Mouse (Mus musculus) urinary bladder, postnatal 25 days (tissue): ENCODE measurements at regions not wholly inside any gene's neighbourhood (a gene's known extent, or its start where the extent isn't known, plus 50 kb on each side); places are given as distances from the start of the nearest gene placed in this dataset.

ENCODE experiments used
- DNase-seq: peaks from one replicate; pipeline ENCODE4 v3.0.0; 2022; ENCODE audit warnings: low spot score

DNA sequence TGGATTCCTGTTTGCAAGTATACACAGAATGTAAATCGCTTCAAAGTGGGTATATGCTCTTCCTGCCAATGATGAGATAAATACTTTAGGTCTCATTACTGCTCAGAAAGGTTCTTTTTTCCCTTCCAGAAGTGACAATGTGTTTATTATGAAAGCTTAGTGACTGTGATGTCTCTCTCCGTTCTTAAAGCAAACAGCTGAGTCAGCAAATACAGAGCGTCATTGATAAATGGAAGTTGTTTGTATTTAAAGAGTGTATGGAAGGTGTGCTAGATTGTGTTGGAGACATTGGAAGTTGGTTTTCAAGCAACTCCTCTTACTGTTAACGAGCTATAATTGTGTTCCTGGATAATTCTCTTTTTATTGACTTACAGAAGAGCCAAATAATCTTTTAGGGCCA, 408.0 kb downstream of the Prr30 start:
- DNase-seq: no peak

DNA sequence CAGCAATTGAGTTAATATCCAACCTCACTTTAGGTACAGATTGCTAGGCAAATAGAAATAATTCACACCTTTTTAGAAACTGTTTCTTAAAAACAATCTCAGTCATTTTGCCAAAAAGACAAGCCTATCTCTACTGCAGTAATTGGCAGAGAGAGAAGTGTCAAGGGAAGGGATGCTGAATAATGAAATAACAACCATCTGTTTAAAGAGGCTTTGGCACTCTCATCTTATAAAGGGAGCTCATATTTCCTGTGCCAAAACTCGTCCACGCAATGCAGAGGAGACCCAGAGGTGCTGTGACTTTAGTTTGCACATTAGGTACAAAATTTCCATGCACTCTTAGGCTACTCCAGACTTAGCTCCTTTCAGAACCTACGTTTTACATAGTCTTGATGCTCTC, 418.2 kb downstream of the Prr30 start:
- DNase-seq: no peak

- DNase-seq: no peak
Measured at GRCm38 (mm10) chr14:100753951-100754350, 446.2 kb downstream of the Prr30 start.

DNA sequence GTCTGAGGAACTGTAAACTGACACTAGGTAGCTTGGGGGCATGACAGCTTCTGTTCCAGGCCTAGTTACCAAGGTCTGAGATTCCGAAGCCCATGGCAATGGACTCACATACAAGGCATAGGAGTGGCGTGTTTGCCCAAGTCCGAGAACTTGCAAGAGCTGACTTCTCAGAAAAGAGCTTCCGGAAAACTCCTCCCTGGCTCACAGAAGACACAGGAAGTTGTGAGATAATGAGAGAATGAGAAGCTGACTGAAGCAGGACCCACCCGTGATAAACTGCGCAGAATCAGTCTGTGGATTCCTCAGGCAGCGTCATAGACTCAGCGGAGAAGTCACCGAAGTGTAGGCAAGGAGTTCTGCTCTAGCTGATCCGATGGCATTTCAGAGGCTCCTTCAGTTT, 447.4 kb downstream of the Prr30 start:
- no peak for DNase-seq

DNA sequence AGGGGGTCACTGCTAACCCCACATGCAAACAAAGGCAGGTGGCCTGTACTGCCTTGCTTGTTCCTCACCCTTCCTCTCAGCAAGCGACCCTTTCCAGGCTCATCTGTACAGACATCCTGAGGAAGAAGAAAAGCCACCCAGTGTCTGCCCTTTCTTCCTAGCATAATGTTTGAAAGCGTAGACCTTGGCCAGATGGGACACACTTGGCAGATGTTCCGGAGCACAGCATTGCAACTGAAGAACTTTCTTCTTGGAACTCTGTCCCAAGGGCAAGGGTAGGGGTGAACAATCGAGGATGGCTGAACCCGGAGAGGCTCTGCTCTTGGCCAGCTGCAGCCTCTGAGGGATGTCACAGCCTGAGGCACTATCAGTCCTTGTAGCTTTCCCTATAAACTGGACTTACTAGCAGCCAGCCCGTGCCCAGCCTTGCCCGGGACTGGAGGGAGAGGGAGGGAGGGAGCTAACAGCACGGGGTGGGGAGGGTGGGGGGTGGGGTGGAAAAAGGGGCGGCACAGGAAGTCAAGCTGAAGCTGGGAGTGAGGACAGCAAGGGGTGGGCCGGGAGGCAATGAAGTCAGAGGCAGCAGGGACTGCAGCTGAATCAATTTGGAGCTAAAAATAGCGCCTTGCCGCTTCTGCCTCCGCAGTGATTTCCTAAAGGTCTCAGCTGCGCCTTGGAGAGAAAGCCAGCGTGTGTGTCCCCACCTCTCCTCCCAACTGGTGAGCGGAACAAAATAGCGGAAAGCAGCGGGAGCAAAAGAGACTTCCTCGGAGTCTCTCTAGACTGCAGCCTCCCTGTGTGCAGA, 450.2 kb downstream of the Prr30 start:
- peak; percentile 6 for DNase-seq

DNA sequence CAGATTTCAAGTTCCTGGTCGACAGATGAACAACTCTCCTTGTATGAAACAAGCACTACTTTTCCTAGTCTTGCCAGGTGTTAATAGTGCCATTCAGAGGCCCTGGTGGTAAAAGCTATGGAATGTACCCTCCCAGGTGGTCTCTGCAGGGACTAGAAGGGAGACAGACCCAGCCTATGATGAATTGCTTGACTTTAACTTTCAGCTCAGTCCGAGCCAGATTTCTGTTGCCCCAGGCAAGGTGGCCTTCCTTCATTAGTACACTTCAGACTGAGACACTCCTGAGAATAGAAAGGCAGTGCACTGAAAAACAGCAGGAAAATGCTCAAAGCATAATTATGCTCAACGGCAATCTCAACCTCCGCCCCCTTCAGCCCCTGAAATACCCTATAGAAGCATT, 450.8 kb upstream of the Klf12 start:
- no peak for DNase-seq

GRCm38 (mm10) chr14:100728433-100728832, 444.0 kb upstream of the Klf12 start:
- no peak for DNase-seq

DNA sequence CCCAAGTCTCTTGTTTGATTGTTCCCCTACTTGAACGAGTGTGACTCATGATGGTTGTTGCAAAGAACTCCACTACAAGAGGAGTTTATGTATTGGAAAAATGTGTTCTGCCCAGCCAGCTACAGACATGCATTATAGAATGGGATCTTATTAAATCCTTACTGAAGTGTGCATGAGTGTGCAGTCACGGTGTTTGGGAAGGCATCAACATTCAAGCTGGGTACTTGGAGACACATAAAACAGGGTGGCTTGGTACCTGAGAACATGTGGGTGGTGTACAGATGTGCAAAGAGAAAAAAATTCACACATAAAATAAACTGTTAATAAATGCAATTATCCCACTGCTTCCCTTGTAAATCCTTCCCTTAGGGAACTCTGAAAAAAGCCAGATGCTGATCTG, 443.2 kb upstream of the Klf12 start:
- DNase-seq: no peak

DNA sequence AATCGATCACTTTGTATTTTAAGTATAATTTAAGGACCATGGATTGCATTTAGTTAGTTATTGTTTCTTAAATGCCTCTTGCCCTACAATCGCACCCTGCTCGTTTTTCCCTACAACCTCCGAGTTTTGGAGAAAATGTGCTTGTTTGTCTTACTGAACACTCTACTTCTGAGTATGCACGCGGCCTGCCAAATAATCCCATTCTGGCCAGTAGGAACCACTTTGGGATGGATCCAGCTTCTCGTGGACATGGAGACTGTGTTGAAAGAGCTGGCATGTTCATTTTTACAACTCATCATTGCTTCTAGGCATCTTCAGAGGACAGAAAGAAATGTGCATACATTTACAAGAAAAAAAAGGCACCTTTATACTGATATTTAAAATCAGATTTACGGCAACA, 440.5 kb upstream of the Klf12 start:
- DNase-seq: no peak

DNA sequence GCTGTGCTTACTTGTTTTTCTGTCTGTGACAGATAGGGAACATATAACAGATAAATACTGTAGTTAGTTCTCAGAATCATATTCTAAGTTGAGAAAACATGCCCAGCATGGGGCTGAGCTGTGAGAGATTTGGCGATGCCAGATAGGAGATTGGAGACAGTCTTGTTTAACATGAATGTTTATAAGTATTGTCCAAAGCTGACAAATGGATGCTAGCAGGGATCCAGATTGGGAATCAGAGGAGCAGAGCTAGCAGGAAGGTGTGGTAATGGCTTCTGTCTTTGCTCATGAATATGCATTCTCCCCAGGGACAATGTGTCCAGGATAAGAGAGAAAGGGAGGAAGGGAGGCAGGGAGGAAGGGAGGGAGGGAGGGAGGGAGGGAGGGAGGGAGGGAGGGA, 436.2 kb upstream of the Klf12 start:
- no peak for DNase-seq

- no peak for DNase-seq
Measured at GRCm38 (mm10) chr14:100714952-100715351, 430.5 kb upstream of the Klf12 start.

DNA sequence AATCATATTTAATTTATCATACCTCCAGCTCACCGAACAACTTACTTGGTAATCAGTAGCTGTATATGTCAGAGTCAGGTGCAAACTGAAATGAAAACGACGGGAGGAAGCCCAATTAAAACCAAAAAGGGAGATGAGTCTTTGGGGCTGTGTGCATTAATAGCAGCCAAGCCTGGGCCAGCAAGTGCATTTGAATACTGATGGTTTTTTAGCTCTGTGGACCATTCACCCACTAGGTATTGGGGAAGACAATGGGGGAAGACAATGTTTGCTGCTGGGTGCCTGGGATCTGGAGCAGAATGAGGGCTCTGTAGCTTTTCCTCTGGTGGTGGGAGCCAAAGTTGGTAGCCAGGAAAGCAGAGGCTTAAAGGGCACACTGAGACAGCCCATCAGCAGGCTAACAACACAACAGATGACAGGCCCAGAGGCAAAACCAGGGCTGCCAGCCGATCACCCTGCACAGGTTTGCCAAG, 429.6 kb upstream of the Klf12 start:
- no peak for DNase-seq

DNA sequence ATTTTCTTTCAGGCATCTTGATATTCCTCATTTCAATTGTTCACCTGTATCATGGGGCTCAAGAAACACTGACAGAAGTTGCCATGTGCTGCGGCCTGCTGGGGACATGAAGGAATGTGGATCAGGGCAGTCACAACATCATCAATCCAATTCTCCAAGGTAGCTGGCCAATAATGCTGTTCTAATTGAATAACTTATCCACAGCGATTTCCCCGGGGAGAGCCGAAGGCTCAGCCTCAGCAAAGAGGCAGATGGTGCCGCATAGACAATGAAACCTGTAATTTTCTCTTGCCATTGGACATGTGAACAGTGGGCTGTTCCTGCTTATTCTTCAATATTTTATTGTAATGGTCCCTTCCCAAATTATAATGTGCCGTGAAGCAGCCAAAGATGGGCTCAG, 429.1 kb upstream of the Klf12 start:
- no peak for DNase-seq

DNA sequence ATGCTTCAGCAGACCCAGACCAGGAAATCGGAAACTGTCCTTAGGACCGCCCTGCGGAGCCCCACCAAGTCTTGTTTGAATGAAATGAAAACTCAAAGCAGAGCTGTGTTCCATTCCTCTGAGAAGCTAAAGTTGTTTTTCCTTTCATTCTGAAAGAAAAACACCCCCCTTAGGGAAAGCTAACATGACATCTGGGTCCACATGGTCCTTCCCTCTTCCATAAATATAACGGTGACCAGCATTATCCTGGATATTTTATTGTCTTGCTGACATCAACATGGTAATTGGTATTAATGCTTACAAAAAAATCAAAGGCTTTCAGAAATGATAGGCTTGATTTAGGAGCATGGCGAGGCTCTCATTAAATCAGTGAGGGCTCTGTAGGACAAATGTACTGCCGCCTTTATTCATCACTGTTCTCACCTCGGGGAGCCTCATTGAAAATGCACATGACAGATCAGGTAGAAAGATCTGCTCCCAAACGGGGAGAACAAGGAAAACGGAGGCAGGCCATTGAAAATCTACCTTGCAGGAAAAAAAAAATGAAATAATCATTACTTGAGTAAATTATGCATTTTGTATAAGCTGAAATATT, 381.0 kb upstream of the Klf12 start:
- no peak for DNase-seq

DNA sequence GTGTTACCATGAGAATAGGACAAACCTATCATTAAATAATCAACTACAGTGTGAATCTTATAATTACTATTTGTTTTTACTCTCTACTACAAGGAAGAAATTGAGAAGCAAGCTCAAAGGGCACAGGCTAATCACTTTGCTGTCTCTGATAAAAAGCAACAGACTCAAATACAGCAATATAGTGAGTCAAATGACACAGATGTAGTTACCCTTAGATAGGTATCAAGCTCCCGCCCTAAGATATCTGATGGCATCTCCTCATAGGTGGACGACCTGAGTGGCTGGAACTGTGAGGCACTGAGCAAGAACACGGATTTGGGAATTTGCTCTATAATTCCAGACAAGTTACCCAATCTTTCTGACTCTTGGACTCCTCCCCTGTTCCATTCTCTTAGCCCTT, 379.7 kb upstream of the Klf12 start:
- DNase-seq: no peak

GRCm38 (mm10) chr14:100642076-100642475, 357.6 kb upstream of the Klf12 start:
- no peak for DNase-seq

DNA sequence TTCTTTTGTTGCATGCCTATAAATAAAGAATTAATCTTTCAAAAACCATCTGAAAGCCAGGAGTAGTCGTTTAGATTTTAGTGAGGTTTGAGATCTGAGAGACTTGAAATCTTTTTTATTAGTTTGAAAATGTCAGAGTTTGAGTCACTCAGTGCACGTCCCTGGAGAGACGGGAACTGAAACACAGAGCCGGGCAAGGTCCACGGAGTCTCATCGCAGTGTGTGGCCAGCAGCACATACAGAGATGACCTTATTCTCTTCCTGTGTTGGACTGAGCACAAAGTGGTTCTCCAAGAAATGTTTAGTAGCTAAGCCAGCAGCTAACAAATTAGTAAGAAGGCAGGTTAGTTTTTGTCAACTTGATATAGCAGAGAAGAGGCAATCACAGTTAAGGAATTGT, 350.0 kb upstream of the Klf12 start:
- DNase-seq: no peak

GRCm38 (mm10) chr14:100631676-100632075, 347.2 kb upstream of the Klf12 start:
- no peak for DNase-seq

DNA sequence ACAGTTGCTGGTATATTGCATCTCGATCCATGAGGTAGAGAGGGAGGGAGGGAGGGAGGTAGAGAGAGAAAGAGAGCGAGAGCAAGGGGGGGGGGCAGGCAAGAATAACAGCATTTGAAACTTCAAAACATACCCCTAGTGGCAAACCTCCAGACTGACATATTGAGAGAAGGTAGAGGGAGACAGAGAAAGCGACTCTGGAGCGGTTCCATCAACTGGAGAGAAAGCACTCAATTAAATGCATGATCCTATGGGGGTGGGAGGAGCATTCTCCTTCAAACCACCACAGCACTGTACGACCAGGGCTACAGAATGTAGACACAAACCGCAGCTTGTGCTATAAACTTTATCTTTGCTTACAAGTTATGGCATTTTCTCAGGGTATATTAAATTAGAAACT, 345.7 kb upstream of the Klf12 start:
- no peak for DNase-seq

GRCm38 (mm10) chr14:100627523-100627922, 343.0 kb upstream of the Klf12 start:
- DNase-seq: no peak

DNA sequence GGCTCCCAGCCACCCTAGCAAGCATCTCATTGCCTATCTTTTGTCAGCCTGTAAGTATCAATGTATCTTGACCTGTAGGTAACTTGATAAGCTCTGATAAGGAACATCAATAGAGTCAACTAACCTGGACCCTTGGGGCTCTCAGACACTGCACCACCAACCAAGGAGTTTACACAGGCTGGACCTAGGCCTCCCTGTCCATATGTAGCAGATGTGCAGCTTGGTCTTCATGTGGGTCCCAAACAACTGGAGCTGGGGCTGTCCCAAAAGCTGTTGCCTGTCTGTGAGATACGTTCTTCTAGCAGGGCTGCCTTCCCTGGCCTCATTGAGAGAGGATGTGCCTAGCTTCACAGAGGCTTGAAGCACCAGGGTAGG, 335.2 kb upstream of the Klf12 start:
- no peak for DNase-seq

GRCm38 (mm10) chr14:100618793-100619655, 334.5 kb upstream of the Klf12 start:
- no peak for DNase-seq
